Mouse (Mus musculus) liver, embryonic 16.5 days (tissue): ENCODE measurements at regions not wholly inside any gene's neighbourhood (a gene's known extent, or its start where the extent isn't known, plus 50 kb on each side); places are given as distances from the start of the nearest gene placed in this dataset.

Experiments used
- ATAC-seq: fragments of 200-750 bp; cut with Nextera tagmentation; 2 replicates; pipeline ENCODE4 v1.8.0; 2017; ENCODE audit warnings: low read depth, mild to moderate bottlenecking, moderate number of reproducible peaks, moderate library complexity
- H3K27ac ChIP-seq: fragments of 300-500 bp; sonication (generic); 2 replicates; pipeline ENCODE4 v1.5.1; 2014; ENCODE audit warnings: mild to moderate bottlenecking, low read length
- H3K27me3 ChIP-seq: fragments of 300-500 bp; sonication (generic); 2 replicates; pipeline ENCODE4 v1.6.1; 2014; ENCODE audit warnings: low read depth, low read length, mixed read lengths; ENCODE audit not compliant: control insufficient read depth, insufficient read depth
- H3K36me3 ChIP-seq: fragments of 300-500 bp; sonication (generic); 2 replicates; pipeline ENCODE4 v1.6.1; 2014; ENCODE audit warnings: mild to moderate bottlenecking; ENCODE audit not compliant: control insufficient read depth, insufficient read depth
- H3K4me1 ChIP-seq: fragments of 300-500 bp; sonication (generic); 2 replicates; pipeline ENCODE4 v1.6.1; 2014; ENCODE audit warnings: low read depth, low read length, mixed read lengths; ENCODE audit not compliant: control insufficient read depth
- H3K4me2 ChIP-seq: fragments of 300-500 bp; sonication (generic); 2 replicates; pipeline ENCODE4 v1.6.1; 2014; ENCODE audit warnings: low read depth, low read length, mixed read lengths
- H3K4me3 ChIP-seq: fragments of 300-500 bp; sonication (generic); 2 replicates; pipeline ENCODE4 v1.5.1; 2014; ENCODE audit warnings: low read depth, mild to moderate bottlenecking, low read length
- H3K9ac ChIP-seq: fragments of 300-500 bp; sonication (generic); 2 replicates; pipeline ENCODE4 v1.6.1; 2014; ENCODE audit warnings: low read depth, low read length
- H3K9me3 ChIP-seq: fragments of 300-500 bp; sonication (generic); replicated peaks from 2 replicates; pipeline ENCODE4 v1.6.1; 2016; ENCODE audit warnings: low read length; ENCODE audit not compliant: control insufficient read depth
- WGBS: fragments of 180-500 bp; shearing (Covaris S2); extraction: QIAGEN DNeasy Blood & Tissue Kit; methylation state at CpG from one replicate; pipeline ENCODE4 v1.1.7; 2014; ENCODE audit not compliant: insufficient replicate concordance; 5-methylcytosine and 5-hydroxymethylcytosine counted together

GRCm38 (mm10) chr8:54441143-54441542 lies 88.2 kb upstream of the Asb5 start:
- no peaks in the 10 kb centered on the region for H3K9me3 ChIP-seq
- H3K36me3 ChIP-seq, result no peaks in the 10 kb centered on the region
- no peak overlapping the region for H3K9ac ChIP-seq
- H3K27me3 ChIP-seq, result no peaks in the 10 kb centered on the region
- no peak overlapping the region for H3K4me2 ChIP-seq
- no peak for ATAC-seq
- no peak overlapping the region for H3K27ac ChIP-seq
- no peak overlapping the region for H3K4me3 ChIP-seq
- no peaks in the 10 kb centered on the region for H3K4me1 ChIP-seq
- WGBS, result 42% methylated on average over 3 of the region's 3 CpGs

GRCm38 (mm10) chr8:54442395-54442794 lies 87.0 kb upstream of the Asb5 start:
- ATAC-seq, result no peak
- no peak overlapping the region for H3K9ac ChIP-seq
- H3K4me1 ChIP-seq, result no peaks in the 10 kb centered on the region
- 63% methylated on average over 1 of the region's 1 CpGs for WGBS
- H3K27ac ChIP-seq, result no peak overlapping the region
- no peaks in the 10 kb centered on the region for H3K27me3 ChIP-seq
- no peaks in the 10 kb centered on the region for H3K36me3 ChIP-seq
- no peak overlapping the region for H3K4me3 ChIP-seq
- no peaks in the 10 kb centered on the region for H3K9me3 ChIP-seq
- H3K4me2 ChIP-seq, result no peak overlapping the region

- Histone ChIP-seq H3K36me3 (no peaks in the 10 kb centered on the region), H3K27ac (no peak overlapping the region), H3K4me2 (no peak overlapping the region), H3K9ac (no peak overlapping the region), H3K9me3 (no peaks in the 10 kb centered on the region), H3K4me1 (no peaks in the 10 kb centered on the region), H3K27me3 (no peaks in the 10 kb centered on the region), H3K4me3 (no peak overlapping the region)
- WGBS, result 7% methylated on average over 5 of the region's 5 CpGs
- no peak for ATAC-seq
Observed at GRCm38 (mm10) chr8:54446370-54446769, 83.0 kb upstream of the Asb5 start.

DNA sequence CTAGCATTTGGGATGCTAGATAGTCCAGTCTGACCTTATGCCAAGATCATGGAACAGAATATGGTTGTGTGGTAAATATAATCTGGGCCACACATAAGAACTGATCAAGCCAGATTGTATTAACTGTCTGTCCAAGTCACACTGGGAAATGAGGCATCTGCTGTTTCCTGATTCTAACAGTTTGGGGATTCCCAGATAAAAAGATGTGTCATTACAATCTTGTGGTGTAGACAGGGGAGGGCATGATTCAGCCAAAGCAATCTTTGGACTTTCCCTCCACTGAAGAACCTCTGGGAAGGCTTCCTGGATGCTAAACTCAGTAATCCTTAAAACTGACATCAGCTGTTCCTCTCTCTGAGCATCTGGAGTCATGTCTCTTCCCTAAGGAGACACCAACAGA lies 79.6 kb upstream of the Asb5 start:
- H3K4me1 ChIP-seq, result no peaks in the 10 kb centered on the region
- no peaks in the 10 kb centered on the region for H3K27me3 ChIP-seq
- H3K4me2 ChIP-seq, result no peak overlapping the region
- H3K27ac ChIP-seq, result no peak overlapping the region
- no peak overlapping the region for H3K4me3 ChIP-seq
- no peak overlapping the region for H3K9ac ChIP-seq
- H3K36me3 ChIP-seq, result no peaks in the 10 kb centered on the region
- H3K9me3 ChIP-seq, result no peaks in the 10 kb centered on the region
- ATAC-seq, result no peak

- Histone ChIP-seq H3K27ac (no peak overlapping the region), H3K9ac (no peak overlapping the region), H3K9me3 (no peaks in the 10 kb centered on the region), H3K4me2 (no peak overlapping the region), H3K4me1 (no peaks in the 10 kb centered on the region), H3K36me3 (no peaks in the 10 kb centered on the region), H3K4me3 (no peak overlapping the region), H3K27me3 (no peaks in the 10 kb centered on the region)
- WGBS, result 68% methylated on average over 9 of the region's 9 CpGs
- ATAC-seq, result no peak
Observed at GRCm38 (mm10) chr8:54451323-54452021, 77.9 kb upstream of the Asb5 start.

GRCm38 (mm10) chr8:54464977-54465376 lies 64.4 kb upstream of the Asb5 start:
- peak; percentile 45 for ATAC-seq
- Histone ChIP-seq H3K27me3 (no peaks in the 10 kb centered on the region), H3K9ac (no peak overlapping the region), H3K4me1 (no peaks in the 10 kb centered on the region), H3K27ac (no peak overlapping the region), H3K9me3 (no peaks in the 10 kb centered on the region), H3K4me2 (no peak overlapping the region), H3K36me3 (no peaks in the 10 kb centered on the region), H3K4me3 (no peak overlapping the region)
- 26% methylated on average over 5 of the region's 5 CpGs for WGBS

DNA sequence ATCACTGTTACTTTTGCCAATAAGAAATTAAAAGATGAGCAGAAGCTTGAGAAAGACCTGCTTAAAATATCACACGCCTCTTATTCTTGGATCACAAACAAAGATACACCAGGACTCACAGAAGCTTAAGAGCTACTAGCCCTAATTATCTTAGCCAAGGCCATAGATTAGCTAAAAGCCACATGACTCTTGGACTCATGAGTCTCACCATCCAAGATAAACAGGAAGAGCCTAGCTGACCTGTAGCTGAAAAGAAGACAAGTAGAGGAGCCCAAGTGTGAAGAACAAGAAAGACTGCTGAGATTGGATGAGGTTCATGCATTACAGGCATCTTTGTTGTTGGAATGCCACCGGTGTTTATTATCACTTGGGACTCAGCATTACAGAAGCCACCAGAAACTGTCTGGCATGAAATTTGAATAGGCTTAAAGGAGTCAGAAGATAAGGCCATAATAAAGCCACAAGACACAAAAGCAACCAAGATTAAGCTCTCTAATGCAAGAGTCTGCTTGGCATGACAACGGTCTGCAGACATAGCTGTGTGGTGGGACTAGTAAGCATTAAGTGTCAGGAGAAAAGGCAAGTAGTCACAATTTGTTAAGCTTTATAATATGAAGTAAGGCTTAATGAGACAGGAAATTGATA lies 63.8 kb upstream of the Asb5 start:
- no peak overlapping the region for H3K27ac ChIP-seq
- H3K4me3 ChIP-seq, result no peak overlapping the region
- H3K27me3 ChIP-seq, result no peaks in the 10 kb centered on the region
- H3K9ac ChIP-seq, result no peak overlapping the region
- 23% methylated on average over 3 of the region's 3 CpGs for WGBS
- no peaks in the 10 kb centered on the region for H3K9me3 ChIP-seq
- H3K4me2 ChIP-seq, result no peak overlapping the region
- H3K4me1 ChIP-seq, result no peaks in the 10 kb centered on the region
- ATAC-seq, result peak; percentile 37; the same call in 1 of the 2 replicates
- no peaks in the 10 kb centered on the region for H3K36me3 ChIP-seq
